Mouse (Mus musculus): ENCODE results near the gene Mansc4. TPM values are rescaled to one million over a fixed set of nuclear protein-coding genes. Genes with fewer than 3 reads are reported as not detected.

The Mansc4 gene
- 1.2 and 1.4 TPM in 2 replicates for polyA plus RNA-seq (2015; fragmentation: Nextera tagmentation; extraction: Ambion mirVana)

GRCm38 (mm10) chr6:147086594-147087225 lies at the start of gene Mansc4:
Gene Mansc4, minus strand, starts transcription at chr6:147087032.

GRCm38 (mm10) chr6:147091136-147092120 lies 4.6 kb upstream of the Mansc4 start, which contains the start of gene Klhl42:
Gene Klhl42, plus strand, starts transcription at chr6:147091379.

GRCm38 (mm10) chr6:147042291-147043290 lies 44.2 kb downstream of the Mansc4 start, which contains the start of gene Mrps35:
Gene Mrps35, plus strand, starts transcription at chr6:147042764.

GRCm38 (mm10) chr6:147032303-147032925 lies 54.4 kb downstream of the Mansc4 start, which contains the start of gene Rep15:
Gene Rep15, plus strand, starts transcription at chr6:147032584.

Other genes with a start within 250 kb of the Mansc4 start
- gene Smco2, start 236.9 kb downstream of the Mansc4 start, polyA plus RNA-seq (2015; fragmentation: Nextera tagmentation; extraction: Ambion mirVana), result not detected in 2 replicates
- gene Ppfibp1, start 198.5 kb downstream of the Mansc4 start, polyA plus RNA-seq (2015; fragmentation: Nextera tagmentation; extraction: Ambion mirVana), result 16.9 and 23.7 TPM in 2 replicates
- gene 1700034J05Rik, start 132.6 kb downstream of the Mansc4 start, polyA plus RNA-seq (2015; fragmentation: Nextera tagmentation; extraction: Ambion mirVana), result 0.09 TPM in 1 of 2 replicates, not detected in the other
- 0.53 and 0.59 TPM in 2 replicates for gene Rep15, start 54.4 kb downstream of the Mansc4 start, polyA plus RNA-seq (2015; fragmentation: Nextera tagmentation; extraction: Ambion mirVana)
- gene Mrps35, start 44.3 kb downstream of the Mansc4 start, polyA plus RNA-seq (2015; fragmentation: Nextera tagmentation; extraction: Ambion mirVana), result 73.7 and 82.5 TPM in 2 replicates
- gene Klhl42, start 4.3 kb upstream of the Mansc4 start, polyA plus RNA-seq (2015; fragmentation: Nextera tagmentation; extraction: Ambion mirVana), result 6.0 and 6.3 TPM in 2 replicates
- 11.5 and 13.0 TPM in 2 replicates for gene Pthlh, start 177.2 kb upstream of the Mansc4 start, polyA plus RNA-seq (2015; fragmentation: Nextera tagmentation; extraction: Ambion mirVana)